Comparison of ENCODE assay signal across 25 mouse cellular contexts in genomic region chr1:152081121-152081520, GRCm38 (mm10). TPM values are rescaled to one million over a fixed set of nuclear protein-coding genes. Genes with fewer than 3 reads are reported as not detected.
A peak's percentile ranks its signal among the peaks of the same experiment; 100 is the strongest.
DNase-seq lines count a peak whose midpoint lies in the region; ATAC-seq and TF ChIP-seq lines count a peak whose summit lies in the region.
"Had no signal": no experiment of that assay in that cellular context is flagged by ENCODE, and none has a peak within 500 bp of the region (broad histone marks: within the 10 kb centered on the region; RNA-seq: fewer than 3 reads in every experiment).

No protein-coding gene starts in this region.

- no peaks in the 10 kb centered on the region for H3K9me3 ChIP-seq in forebrain, embryonic 11.5 days (ENCODE audit: control insufficient read depth, low read length)
- no peaks in the 10 kb centered on the region for H3K9me3 ChIP-seq in forebrain, embryonic 10.5 days
- no peaks in the 10 kb centered on the region for H3K9me3 ChIP-seq in intestine, embryonic 14.5 days (ENCODE audit: control insufficient read depth, low read length)
- H3K9me3 ChIP-seq in intestine, embryonic 15.5 days = no peaks in the 10 kb centered on the region
- no peaks in the 10 kb centered on the region for H3K9me3 ChIP-seq in lung, postnatal 0 days (ENCODE audit: low read length)
- no peaks in the 10 kb centered on the region for H3K9me3 ChIP-seq in hindbrain, embryonic 13.5 days
- H3K9me3 ChIP-seq: forebrain, embryonic 12.5 days; forebrain, embryonic 15.5 days; heart, embryonic 12.5 days; heart, embryonic 15.5 days; hindbrain, embryonic 15.5 days had no signal

- H3K27me3 ChIP-seq in forebrain, embryonic 11.5 days (ENCODE audit: control insufficient read depth, insufficient read depth, low read length) = no peaks in the 10 kb centered on the region
- H3K27me3 ChIP-seq in forebrain, embryonic 10.5 days (ENCODE audit: poor library complexity, severe bottlenecking) = no peaks in the 10 kb centered on the region
- H3K27me3 ChIP-seq in intestine, embryonic 14.5 days (replicated peaks; ENCODE audit: control insufficient read depth, insufficient read depth, low read length) = no peaks in the 10 kb centered on the region
- H3K27me3 ChIP-seq in intestine, embryonic 15.5 days (replicated peaks) = no peaks in the 10 kb centered on the region
- no peaks in the 10 kb centered on the region for H3K27me3 ChIP-seq in lung, postnatal 0 days (replicated peaks; ENCODE audit: insufficient read depth, low read length)
- H3K27me3 ChIP-seq in hindbrain, embryonic 13.5 days = no peaks in the 10 kb centered on the region
- H3K27me3 ChIP-seq: CH12.LX; forebrain, embryonic 12.5 days; forebrain, embryonic 15.5 days; heart, embryonic 12.5 days; heart, embryonic 15.5 days; hindbrain, embryonic 15.5 days had no signal

- no peak overlapping the region for H3K4me3 ChIP-seq in forebrain, embryonic 11.5 days (ENCODE audit: low read depth, low read length)
- no peak overlapping the region for H3K4me3 ChIP-seq in forebrain, embryonic 10.5 days
- H3K4me3 ChIP-seq in intestine, embryonic 14.5 days (ENCODE audit: low read depth, low read length) = no peak overlapping the region
- no peak overlapping the region for H3K4me3 ChIP-seq in intestine, embryonic 15.5 days (replicated peaks)
- H3K4me3 ChIP-seq in lung, postnatal 0 days (ENCODE audit: low read depth, low read length) = no peak overlapping the region
- H3K4me3 ChIP-seq in hindbrain, embryonic 13.5 days = no peak overlapping the region
- H3K4me3 ChIP-seq: forebrain, embryonic 12.5 days; forebrain, embryonic 15.5 days; heart, adult 2 months; heart, embryonic 12.5 days; heart, embryonic 15.5 days; hindbrain, embryonic 15.5 days had no signal

- peak; percentile 4 for DNase-seq in forebrain, embryonic 11.5 days (ENCODE audit: low spot score)
- DNase-seq in forebrain, embryonic 10.5 days (ENCODE audit: extremely low spot score, low spot score) = no peak
- peak; percentile 9 for DNase-seq in intestine, embryonic 14.5 days (ENCODE audit: low spot score)
- DNase-seq in lung, postnatal 0 days (ENCODE audit: low spot score) = peak; percentile 79
- no peak for DNase-seq in lung, postnatal 4 days
- DNase-seq: adrenal gland, adult 2 months; adrenal gland, postnatal 14 days; B cell, adult 2 months; cerebellum, adult 11 months; cerebellum, adult 8-10 months; cerebellum, postnatal 14 days; gastrocnemius, postnatal 25 days; heart, adult 2 months; heart, postnatal 14 days; heart, postnatal 4 days had no signal

- H3K4me1 ChIP-seq in forebrain, embryonic 11.5 days (replicated peaks; ENCODE audit: control insufficient read depth, insufficient read depth, low read length) = peaks cover 5% of the 10 kb centered on the region; the same call in 1 of the 2 replicates
- H3K4me1 ChIP-seq in forebrain, embryonic 10.5 days = peaks cover 55% of the 10 kb centered on the region
- H3K4me1 ChIP-seq in intestine, embryonic 14.5 days (replicated peaks; ENCODE audit: control insufficient read depth, insufficient read depth, low read length) = peaks cover 16% of the 10 kb centered on the region
- peaks cover 15% of the 10 kb centered on the region for H3K4me1 ChIP-seq in intestine, embryonic 15.5 days (replicated peaks)
- H3K4me1 ChIP-seq in lung, postnatal 0 days (ENCODE audit: insufficient read depth, low read depth, low read length) = peaks cover 11% of the 10 kb centered on the region; the same call in 1 of the 2 replicates
- H3K4me1 ChIP-seq in hindbrain, embryonic 13.5 days (replicated peaks) = peaks cover 65% of the 10 kb centered on the region

- H3K9ac ChIP-seq in forebrain, embryonic 11.5 days (ENCODE audit: low read length) = no peak overlapping the region
- H3K9ac ChIP-seq in intestine, embryonic 14.5 days (ENCODE audit: low read length) = no peak overlapping the region
- no peak overlapping the region for H3K9ac ChIP-seq in intestine, embryonic 15.5 days
- H3K9ac ChIP-seq in lung, postnatal 0 days (replicated peaks; ENCODE audit: low read depth) = no peak overlapping the region
- no peak overlapping the region for H3K9ac ChIP-seq in hindbrain, embryonic 13.5 days
- H3K9ac ChIP-seq: forebrain, embryonic 12.5 days; forebrain, embryonic 15.5 days; heart, embryonic 12.5 days; heart, embryonic 15.5 days; hindbrain, embryonic 15.5 days had no signal

- ATAC-seq in forebrain, embryonic 11.5 days (replicated peaks; ENCODE audit: low FRiP score) = no peak
- no peak for ATAC-seq in intestine, embryonic 14.5 days (replicated peaks; ENCODE audit: low FRiP score, low TSS enrichment, low read depth)
- no peak for ATAC-seq in intestine, embryonic 15.5 days
- peak; percentile 46 for ATAC-seq in lung, postnatal 0 days
- no peak for ATAC-seq in hindbrain, embryonic 13.5 days (ENCODE audit: low FRiP score)
- ATAC-seq: forebrain, embryonic 15.5 days; intestine, embryonic 16.5 days had no signal

- no peak overlapping the region for H3K4me2 ChIP-seq in forebrain, embryonic 11.5 days (ENCODE audit: low read depth, low read length, severe bottlenecking)
- H3K4me2 ChIP-seq in intestine, embryonic 14.5 days (ENCODE audit: low read length) = no peak overlapping the region
- H3K4me2 ChIP-seq in intestine, embryonic 15.5 days (replicated peaks) = no peak overlapping the region
- H3K4me2 ChIP-seq in lung, postnatal 0 days (replicated peaks; ENCODE audit: low read depth, low read length) = no peak overlapping the region
- H3K4me2 ChIP-seq in hindbrain, embryonic 13.5 days = no peak overlapping the region
- H3K4me2 ChIP-seq: forebrain, embryonic 12.5 days; forebrain, embryonic 15.5 days; heart, embryonic 12.5 days; heart, embryonic 15.5 days; hindbrain, embryonic 15.5 days had no signal

- TF ChIP-seq EP300 in lung, postnatal 0 days (IDR thresholded peaks at IDR 0.05) = peak; percentile 47; the same call in 1 of the 2 replicates

- no peak overlapping the region for H3K27ac ChIP-seq in forebrain, embryonic 11.5 days (ENCODE audit: low read depth, low read length)
- H3K27ac ChIP-seq in forebrain, embryonic 10.5 days = no peak overlapping the region
- H3K27ac ChIP-seq in intestine, embryonic 14.5 days (ENCODE audit: low read depth) = no peak overlapping the region
- no peak overlapping the region for H3K27ac ChIP-seq in intestine, embryonic 15.5 days
- no peak overlapping the region for H3K27ac ChIP-seq in lung, postnatal 0 days (ENCODE audit: low read length)
- H3K27ac ChIP-seq in hindbrain, embryonic 13.5 days = no peak overlapping the region
- H3K27ac ChIP-seq: forebrain, embryonic 12.5 days; forebrain, embryonic 15.5 days; heart, adult 2 months; heart, embryonic 15.5 days; hindbrain, embryonic 15.5 days had no signal

- TF ChIP-seq CTCF in lung, postnatal 0 days (IDR thresholded peaks at IDR 0.05) = no peak

- H3K36me3 ChIP-seq in forebrain, embryonic 11.5 days (ENCODE audit: control insufficient read depth, insufficient read depth, low read length) = no peaks in the 10 kb centered on the region
- H3K36me3 ChIP-seq in forebrain, embryonic 10.5 days (replicated peaks) = no peaks in the 10 kb centered on the region
- H3K36me3 ChIP-seq in intestine, embryonic 14.5 days (ENCODE audit: control insufficient read depth, insufficient read depth, low read length) = no peaks in the 10 kb centered on the region
- H3K36me3 ChIP-seq in intestine, embryonic 15.5 days = no peaks in the 10 kb centered on the region
- H3K36me3 ChIP-seq in lung, postnatal 0 days (ENCODE audit: insufficient read depth, low read length) = no peaks in the 10 kb centered on the region
- H3K36me3 ChIP-seq in hindbrain, embryonic 13.5 days = no peaks in the 10 kb centered on the region
- H3K36me3 ChIP-seq: forebrain, embryonic 12.5 days; forebrain, embryonic 15.5 days; G1E; heart, embryonic 12.5 days; heart, embryonic 15.5 days; hindbrain, embryonic 15.5 days had no signal

- whole genome bisulfite sequencing in forebrain, embryonic 11.5 days = 93% methylated on average over 7 of the region's 7 CpGs
- 93% methylated on average over 7 of the region's 7 CpGs for WGBS in forebrain, embryonic 10.5 days
- 94% methylated on average over 7 of the region's 7 CpGs for WGBS in intestine, embryonic 14.5 days
- WGBS in intestine, embryonic 15.5 days = 91% methylated on average over 7 of the region's 7 CpGs
- WGBS in lung, postnatal 0 days = 73% methylated on average over 7 of the region's 7 CpGs
- WGBS in hindbrain, embryonic 13.5 days = 95% methylated on average over 7 of the region's 7 CpGs

RNA-seq across cellular contexts. Expression of gene 1700025G04Rik, which starts 8.8 kb away (rescaled TPM):
- 25.6 and 28.7 TPM in 2 replicates for polyA plus RNA-seq in forebrain, embryonic 11.5 days (2014; fragmentation: Nextera tagmentation; extraction: Ambion mirVana)
- polyA plus RNA-seq in forebrain, embryonic 10.5 days (2016; fragmentation: Nextera tagmentation; extraction: Ambion mirVana) = 14.2 and 15.4 TPM in 2 replicates
- 27.3 and 27.7 TPM in 2 replicates for polyA plus RNA-seq in intestine, embryonic 14.5 days (2014; fragmentation: Nextera tagmentation; extraction: Ambion mirVana)
- polyA plus RNA-seq in intestine, embryonic 15.5 days (2015; fragmentation: Nextera tagmentation; extraction: Ambion mirVana) = 31.1 and 32.8 TPM in 2 replicates
- polyA plus RNA-seq in lung, postnatal 0 days (2015; fragmentation: Nextera tagmentation; extraction: Ambion mirVana) = 14.1 and 16.6 TPM in 2 replicates
- polyA plus RNA-seq in hindbrain, embryonic 13.5 days (2015; fragmentation: Nextera tagmentation; extraction: Ambion mirVana) = 41.0 and 41.7 TPM in 2 replicates
- polyA plus RNA-seq: G1E had no signal

Comparison
In these comparisons a context has a peak if more than half of its experiments do, and no peak if none do; other contexts are left out.
1. DNase-seq: peak in forebrain, embryonic 11.5 days (single experiment), intestine, embryonic 14.5 days (single experiment) and lung, postnatal 0 days (single experiment); none in forebrain, embryonic 10.5 days (single experiment) and lung, postnatal 4 days (0 of 2).